Mouse (Mus musculus): ENCODE data around the gene Il1r1.

The Il1r1 gene

DNA sequence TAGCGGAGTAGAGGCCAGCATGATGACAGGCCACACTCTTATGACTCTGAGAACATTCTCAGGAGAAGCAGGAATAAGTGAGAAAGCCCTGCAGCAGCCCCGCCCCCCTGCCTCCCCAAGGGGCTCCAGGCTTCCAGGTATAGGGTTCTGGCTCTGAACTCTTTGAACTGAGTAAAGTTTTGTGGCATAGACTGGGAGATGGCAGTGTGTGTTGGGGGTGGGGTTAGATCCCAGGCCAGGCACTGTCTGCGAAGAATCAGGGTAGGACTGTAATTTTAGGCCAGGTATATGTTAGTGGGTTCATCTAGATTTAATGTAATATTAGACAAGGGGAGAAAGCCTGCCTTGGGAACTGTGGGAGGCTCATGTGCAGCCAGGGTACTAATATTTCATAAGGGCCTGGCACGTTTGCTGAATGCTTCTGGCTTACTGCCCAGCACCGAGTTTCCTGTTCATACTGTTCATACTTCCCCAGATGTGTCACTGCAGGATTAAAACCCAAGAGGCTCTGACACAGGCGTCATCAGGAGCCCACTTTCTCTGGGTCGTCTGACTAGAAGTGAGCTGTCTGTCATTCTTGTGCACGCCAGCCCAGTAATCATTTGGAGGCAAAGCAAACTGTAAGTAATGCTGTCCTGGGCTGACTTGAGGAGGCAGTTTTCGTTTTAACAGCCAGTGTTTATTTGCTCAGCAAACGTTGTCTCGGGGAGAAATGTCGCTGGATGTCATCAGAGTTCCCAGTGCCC lies at the start of gene Il1r1:
Gene Il1r1 (plus strand): TSS at position 542 of the 746 bp plus-strand sequence.
- peak; percentile 92 for DNase-seq

DNA sequence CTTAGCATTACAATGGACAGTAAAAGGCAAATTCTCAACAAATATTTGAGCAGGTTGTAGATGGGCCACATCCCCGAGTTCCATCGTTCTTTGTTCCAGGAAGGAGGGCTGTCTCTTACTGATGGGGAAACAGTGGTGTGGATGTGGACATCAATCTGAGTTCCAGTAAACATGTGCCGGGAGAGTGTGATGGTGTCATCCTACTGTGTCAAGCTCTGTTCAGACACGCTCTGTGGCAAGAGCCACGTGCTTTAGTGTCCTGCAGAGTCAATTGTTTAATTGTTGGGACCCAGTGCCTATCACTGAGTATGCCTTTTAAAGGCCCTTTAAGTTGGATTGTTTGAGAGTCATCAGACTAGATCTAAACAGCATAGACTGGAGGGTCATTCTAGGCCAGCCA lies 49.8 kb upstream of the Il1r1 start:
- no peak for DNase-seq

DNA sequence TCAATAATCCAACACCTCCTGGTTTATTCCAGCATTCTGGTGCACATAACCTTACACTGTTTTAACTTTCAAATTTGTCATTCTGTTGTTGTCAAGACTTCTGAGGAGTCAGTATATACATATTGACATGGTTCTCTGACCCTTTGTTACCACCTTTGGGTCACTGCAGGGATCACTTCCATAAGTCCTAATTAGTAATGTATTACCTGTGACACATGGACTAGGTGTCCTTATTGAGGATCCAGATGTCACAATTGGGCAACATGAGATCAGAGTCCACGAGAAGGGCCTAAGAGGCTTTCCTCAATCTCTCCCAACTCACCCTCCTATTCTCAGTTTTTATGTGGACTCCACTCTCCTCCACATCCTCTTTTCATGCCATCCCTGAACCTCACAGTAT lies 49.1 kb upstream of the Il1r1 start:
- no peak for DNase-seq

DNA sequence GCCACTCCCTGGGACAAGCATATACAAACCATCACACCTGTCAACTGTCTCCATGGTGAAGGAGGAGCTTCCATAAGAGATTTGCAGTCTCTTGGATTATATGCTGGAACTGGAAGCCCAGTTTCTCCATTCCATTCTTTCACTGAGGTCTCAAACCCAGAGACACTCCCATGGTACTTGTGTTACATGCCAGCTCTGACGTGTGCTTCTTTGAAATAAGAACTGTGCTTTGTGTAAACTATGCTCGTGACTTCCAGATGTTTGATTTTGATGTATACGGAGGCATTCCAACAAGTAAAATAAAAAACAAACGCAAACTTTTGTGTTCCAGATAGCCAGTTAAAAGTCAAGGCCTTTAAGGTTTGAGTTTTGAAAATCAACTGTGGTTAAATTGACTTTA lies 45.8 kb upstream of the Il1r1 start:
- DNase-seq = no peak

DNA sequence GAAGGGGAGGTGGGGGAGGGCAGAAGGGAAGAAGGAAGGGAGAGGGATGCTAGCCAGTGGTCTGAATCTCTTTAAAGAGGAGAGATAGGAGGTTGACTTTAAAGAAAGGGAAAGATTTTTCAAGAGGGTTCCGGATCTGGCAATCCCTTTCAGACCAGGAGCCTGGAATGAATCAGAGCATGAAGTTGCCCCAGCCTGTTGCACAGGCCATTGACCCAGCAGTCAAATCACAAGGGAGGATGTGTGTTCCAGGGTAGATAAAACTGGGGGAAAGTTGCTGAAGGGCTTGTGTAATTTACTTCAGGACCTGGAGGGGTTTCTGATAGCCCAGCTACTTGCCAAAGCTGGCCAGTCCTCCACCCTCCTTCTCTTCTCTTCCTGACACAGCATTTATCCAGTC lies 45.4 kb upstream of the Il1r1 start:
- DNase-seq = no peak

DNA sequence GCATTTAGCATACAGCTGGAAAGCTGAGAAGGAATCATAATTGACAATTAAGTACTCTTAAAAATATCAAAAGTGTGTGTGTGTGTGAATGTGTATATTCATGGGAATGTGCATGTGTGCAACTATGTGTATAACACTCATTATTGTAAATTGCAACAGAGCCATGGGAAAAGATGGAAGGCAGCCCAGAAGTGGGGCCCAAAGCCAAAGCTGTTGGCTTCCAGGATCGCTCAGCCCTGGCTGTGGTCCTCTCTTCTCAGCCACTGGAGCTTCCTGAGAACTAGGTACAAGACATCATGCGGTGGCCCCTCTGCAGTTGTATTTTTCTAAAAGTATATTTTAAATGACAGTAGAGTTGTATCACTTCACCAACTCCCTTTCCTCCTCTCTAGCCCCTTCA lies 44.0 kb upstream of the Il1r1 start:
- peak; percentile 27 for DNase-seq

DNA sequence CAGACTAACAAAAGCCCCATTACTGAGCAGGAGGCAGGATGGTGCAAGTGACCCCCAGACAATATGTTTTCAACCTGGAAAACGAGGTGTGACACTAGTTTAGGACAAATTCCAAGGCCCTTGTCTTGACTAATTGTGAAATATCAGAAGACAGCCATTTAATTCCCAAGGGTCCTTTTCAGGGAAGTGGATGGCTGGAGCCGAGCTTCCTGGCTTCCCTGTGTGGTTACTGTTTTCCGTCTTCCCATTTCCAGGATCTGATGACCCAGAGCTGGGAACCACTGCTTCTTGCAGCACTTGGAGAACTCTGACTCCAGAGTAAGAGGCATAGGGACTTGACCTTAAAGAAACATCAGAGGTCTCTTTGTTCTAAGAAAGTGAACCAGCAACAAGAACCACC lies 43.2 kb upstream of the Il1r1 start:
- no peak for DNase-seq

DNA sequence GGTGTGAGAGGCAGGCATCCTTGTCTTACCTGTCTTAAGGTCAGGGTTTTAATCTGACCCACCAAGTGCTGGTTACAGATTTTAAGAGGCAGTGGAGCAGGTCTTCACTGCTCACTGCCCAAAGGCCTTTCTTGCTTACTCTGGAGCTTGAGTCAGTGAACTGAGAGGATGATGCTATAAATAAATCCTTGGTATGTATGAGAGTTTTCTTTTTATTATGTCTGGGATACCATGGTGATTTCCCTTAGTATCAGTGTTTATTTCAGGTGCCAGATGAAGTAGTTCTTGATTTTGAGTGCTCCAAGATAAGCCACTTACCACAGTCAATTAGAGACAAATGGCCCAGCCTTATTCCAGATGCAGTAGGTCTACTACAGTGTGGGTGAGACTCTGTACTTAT lies 41.5 kb upstream of the Il1r1 start:
- no peak for DNase-seq

DNA sequence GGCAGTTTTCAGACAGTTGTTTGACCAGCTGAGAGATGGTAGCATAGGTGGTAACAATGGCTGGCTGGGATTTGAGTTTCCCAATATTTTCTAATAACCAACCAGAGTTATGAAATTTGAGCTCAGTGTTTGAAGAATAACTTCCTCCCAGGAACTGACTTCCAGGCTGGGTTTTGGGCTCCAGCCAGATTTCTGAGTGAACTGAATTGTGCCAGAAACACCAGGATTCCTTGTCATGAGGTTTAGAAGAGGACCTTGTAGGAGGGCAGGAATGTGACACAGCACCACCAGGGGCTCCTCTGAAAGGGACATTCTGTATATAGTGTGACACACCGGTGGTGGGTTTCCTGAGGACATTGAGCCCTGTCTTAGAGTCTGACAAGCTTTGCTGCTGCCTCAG lies 36.9 kb upstream of the Il1r1 start:
- DNase-seq = peak; percentile 79

DNA sequence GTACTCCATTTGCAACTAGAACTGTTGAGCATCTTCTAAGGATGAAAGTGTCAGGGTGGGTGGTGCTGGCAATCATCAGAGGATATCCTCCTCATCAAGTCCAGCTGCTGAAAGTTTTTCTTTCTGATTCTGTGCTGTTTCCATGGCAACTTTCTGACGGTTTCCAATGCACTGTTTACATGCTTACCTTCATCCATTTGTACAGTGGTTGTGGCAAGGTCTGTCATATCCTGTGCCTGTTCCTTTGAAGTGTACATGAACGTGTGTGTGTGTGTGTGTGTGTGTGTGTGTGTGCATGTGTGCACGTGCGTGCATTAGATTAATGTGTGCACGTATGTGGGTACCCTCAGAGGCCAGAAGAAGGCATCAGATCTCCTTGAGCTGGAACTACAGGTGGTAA lies 34.9 kb upstream of the Il1r1 start:
- no peak for DNase-seq

DNA sequence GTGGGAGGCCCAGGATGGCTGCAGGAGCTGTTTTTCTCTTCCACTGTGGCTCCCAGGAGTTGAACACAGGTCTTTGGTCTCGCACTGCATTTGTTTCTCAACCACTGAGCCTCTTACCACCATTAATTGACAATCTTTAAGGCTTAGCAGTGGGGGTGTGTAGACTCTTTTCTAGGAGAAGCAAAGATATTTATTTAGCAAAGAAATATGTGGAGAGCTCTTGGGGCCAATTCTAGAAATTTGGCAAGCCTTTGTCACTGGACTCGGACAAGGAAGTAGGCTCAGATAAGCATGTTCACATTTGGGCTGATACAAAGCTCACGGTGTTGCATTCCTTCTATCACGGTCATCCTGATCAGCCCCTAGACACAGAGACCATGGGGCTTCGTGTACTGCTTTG lies 34.0 kb upstream of the Il1r1 start:
- no peak for DNase-seq

DNA sequence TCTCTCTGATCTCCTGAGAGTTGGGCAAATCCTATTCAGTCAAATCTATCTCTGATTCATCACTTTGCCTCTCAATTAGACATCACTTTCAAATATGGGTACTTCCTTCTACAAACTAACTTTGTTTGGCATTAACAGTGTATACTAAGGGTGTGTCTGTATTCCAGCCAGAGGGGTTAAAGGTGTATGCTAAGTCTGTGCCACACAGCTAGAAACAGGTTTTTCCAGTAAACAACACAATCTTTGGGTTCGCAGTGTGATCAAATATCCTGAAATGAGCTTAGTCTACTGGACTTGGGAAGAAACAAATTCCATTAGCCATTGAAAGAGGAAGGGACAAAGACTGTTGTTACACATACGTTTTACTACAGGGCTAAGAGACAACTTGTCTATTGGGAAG lies 30.6 kb upstream of the Il1r1 start:
- no peak for DNase-seq

DNA sequence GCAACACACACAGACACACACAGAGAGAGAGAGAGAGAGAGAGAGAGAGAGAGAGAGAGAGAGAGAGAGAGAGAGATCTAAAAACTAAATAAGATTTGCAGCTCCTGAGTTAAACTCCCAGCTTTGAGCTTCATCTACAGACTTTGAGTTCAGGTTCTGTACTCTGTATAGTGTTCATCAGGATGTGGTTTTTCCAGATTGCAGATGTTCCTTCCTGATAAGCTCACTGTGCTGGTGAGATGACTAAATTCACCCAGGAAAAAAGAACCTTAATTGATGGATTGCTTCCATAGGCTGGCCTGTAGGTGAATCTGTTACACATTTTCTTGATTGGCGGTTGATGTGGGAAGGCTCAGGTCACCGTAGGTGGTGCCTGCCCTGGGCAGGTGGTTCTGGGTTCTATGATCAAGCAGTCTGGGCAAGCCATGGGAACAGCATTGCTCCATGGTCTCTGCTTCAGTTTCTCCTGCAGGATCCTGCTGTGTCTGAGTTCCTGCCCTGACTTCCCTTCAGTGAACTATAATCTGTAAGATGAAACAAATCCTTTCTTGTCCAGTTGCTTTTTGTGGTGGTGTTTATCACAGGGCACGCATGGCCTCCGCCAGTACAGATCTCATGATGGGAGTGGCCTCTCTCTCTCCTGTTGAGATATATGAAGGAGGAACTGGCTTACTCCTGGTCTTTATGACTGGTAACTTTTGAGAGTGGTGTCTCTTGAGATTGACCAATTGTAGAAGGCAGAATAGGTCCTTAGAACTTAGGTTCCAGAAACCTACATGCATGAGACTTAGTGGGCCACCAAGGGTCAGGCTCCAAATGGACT lies 11.3 kb upstream of the Il1r1 start:
- no peak for DNase-seq

DNA sequence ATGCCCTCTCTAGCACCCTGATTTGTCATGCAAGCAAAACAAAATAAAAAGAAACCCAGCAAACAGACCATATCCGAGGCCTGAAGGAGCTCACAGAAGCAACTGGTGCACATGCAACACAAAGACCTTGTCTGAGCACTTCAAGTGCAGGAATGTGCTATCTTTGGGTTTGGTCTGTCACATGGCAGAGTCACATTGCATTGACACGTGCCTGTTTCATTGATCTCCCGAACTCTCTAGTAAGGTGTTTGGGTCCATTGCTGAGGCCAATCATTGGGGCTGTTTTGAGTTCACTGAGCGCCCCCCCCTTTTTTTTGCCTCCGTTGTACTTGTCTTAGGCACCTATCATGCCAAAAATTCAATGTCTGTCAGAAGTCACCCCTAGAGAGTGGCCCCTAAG lies 7.4 kb upstream of the Il1r1 start:
- no peak for DNase-seq

DNA sequence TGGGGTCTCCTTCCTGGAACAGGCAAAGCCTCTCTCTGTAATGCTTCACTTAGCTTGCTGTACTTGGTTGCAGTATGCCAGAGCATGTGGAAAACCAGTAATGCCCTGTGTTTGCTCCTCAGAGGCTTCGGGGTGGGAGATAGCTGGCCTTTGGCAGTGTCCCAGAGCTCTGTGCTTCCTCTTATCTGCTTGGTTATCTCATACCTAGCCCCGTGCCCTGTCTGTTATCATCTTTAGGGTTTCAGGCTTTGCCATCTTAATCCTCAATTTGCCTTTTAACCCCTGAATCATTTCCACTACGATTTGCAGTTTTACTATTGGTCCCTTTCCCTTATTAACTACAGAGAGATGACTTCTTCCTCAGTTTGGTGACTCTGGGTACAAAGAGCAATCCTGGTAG lies 6.3 kb upstream of the Il1r1 start:
- no peak for DNase-seq

DNA sequence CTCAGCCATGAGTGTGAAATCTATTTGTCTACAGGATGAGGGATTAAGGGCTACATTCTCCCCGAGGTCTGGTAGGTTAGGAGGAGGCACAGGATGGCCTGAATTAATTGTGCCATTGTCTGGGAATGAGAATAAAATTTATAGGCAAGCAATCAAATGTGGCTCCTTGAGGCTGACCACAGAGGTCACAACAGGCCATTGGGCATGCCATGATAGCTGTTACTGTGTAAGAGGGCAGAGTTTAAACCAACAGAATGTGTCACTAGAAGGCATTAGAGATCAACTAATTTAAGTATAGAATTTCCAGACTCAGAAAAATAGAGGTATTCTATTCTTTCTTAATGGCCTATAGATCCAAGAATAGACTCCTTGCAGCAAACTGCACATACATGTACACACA lies 4.3 kb upstream of the Il1r1 start:
- DNase-seq = no peak

DNA sequence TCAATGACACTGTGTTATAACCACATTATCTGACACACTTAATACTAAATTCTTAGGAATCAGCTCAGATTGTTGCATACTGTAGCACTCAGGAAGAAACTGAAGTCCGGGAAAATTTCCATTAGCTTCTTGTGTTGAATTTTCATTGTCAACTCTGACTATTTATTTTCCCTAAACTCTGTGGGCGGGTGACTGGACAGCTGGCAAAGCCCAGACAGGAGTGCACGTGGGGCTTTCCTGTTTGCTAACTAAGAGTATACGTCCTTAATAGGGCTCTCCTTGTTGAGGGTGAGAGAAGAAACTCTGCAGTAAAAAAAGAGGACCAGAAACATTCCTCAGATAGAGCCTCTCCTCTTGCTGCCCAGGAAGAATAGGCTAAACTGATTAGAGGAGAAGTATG lies 3.0 kb upstream of the Il1r1 start:
- DNase-seq = no peak

DNA sequence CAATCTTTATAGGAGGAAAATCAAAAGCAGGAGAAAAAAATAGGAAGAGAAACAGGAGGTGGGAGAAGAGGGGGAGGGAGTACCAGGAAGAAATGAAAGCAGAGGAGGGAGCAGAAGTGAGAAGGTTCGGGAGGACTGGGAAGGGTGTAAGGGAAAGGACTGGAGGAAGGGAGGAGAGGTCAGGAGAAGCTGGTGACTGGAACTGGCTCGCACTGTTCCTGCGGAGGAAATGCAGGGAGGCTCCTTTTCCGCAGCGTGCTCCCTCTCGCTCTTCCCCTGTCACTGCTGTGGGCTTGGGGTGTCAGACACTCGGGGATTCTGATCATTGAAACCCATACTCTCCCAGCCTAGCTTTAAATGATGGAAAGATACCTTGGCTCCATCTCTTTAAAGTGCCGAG lies 2.2 kb upstream of the Il1r1 start:
- DNase-seq = no peak

DNA sequence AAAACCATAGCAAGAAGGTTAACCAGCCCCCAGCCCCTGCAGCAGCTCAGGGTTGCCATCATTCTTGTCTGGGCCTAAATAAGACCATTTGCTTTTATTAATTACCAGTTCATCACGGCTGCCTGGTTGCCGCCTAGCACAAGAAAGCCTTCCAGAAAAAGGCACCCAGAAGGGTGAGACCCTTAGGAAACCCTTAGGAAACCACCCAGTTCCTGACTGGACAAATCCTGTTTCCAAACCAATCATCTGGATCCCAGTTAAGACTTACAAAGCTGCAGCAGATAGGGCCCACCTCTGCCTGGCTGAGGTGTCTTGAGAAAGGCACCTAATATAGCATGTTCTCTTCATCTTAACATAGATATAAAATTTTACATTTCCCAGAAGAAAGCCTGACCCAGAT lies 1.3 kb upstream of the Il1r1 start:
- no peak for DNase-seq

DNA sequence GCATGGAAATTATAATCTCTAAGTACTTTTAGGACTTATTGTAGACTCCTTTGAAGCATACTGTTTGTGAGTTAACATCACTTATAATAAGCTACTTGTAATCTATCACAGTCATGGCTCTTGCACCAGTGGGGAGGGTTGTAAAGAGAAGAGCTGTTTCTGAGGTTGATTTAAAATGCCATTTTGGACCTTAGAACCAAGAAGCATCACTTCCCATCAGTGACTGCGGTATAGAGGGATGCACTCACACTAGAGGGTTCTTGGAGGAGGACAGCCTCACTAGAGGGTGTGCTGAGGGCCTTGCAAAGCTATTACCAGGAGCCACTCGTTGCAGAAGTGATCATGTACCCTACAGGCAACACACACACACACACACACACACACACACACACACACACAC lies 700 bp downstream of the Il1r1 start:
- DNase-seq = no peak

DNA sequence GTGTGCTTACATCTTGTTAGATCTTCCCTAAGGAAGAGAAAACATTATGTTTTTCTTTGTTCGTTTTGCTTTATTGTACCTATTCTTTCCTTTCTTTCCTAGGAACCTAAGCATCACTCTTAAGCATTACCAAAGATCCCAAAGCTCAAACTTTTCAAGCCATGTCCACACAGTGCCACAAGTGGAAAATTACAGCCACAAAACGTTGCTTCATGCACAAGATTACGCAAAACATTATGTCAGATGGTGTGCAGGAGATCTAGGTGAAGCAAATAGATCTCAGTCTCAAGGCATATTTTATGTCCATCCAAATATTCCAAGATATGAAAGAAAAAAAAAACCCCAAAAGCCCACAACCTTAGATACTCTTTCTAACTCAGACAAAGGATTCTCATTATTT lies 4.2 kb downstream of the Il1r1 start:
- no peak for DNase-seq

DNA sequence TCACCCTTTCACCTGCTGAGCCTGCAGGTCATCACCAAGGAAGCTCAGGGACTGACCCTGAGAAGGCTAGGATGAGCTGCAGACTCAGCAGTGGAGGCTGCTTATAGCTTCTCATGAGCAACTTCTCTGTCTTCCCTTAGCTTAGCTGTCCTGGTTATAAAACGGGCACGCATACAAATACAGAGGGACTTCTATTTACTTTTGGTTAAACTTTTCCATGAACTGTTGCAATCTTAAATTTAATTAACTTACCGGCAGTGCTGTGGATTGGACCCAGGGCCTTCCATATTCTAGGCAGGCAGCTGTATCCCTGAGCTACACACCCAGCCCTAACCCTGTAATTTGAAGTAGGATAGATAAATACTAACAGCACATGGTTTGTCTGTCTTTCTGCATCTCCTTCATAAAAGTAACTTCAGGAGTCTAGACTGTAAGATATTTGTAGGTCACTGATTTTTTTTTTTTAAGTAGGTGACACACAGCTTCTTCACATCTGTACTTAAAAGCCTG lies 4.9 kb downstream of the Il1r1 start:
- no peak for DNase-seq

DNA sequence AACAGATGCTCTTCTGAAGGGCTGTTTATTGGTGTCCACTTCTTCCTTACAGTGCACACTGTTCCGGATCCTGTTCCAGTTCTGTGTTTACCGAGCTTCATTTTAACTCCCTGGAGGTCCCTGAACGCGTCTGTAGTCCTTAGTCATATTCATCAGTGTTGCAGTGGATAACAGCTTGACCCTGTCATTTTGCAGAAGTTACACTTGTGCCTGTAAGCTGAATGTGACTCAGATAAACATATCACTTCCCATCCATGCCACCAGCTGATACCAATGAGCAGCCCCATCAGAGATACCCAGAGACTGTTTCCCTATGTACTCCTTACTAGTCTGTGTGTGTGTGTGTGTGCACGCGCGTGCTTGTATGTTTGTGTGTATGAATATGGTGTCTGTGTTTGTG lies 5.5 kb downstream of the Il1r1 start:
- DNase-seq = no peak

DNA sequence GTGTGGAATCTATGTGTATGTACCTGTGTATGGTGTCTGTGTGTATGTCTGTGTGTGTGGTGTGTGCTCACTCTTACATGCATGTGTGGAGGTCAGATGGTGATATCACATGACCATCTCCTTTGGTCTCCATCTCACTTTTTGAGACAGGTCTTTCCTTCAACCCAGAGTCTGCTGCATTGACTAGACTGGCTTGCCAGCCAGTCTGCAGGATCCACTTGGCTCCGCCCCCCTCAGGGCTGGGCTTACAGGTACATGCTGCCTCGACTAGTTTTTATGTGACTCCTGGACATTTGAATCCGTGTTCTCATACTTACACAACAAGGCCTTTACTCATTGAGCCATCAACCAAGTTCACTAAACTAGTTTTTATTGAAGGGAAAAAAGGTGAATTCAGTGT lies 6.2 kb downstream of the Il1r1 start:
- DNase-seq = no peak

Data from kidney, postnatal 10 days (tissue).